Mouse (Mus musculus) adrenal gland, postnatal 0 days (tissue): ENCODE measurements around the gene Olfr1157. TPM values are rescaled to one million over a fixed set of nuclear protein-coding genes. Genes with fewer than 3 reads are reported as not detected.

Experiments
- polyA plus RNA-seq: library from polyadenylated mRNA; unstranded; fragments of >200 nt; fragmentation: Nextera tagmentation; extraction: Ambion mirVana; gene quantifications from 2 replicates; pipeline ENCODE4 v1.2.1, GENCODE M21; 2015

Gene Olfr1157
- polyA plus RNA-seq = not detected in 2 replicates

GRCm38 (mm10) chr2:87968199-87968598 is at the start of gene Olfr1157:
Gene Olfr1157, minus strand, starts transcription at chr2:87968299.

GRCm38 (mm10) chr2:88007515-88008318 is 39.6 kb upstream of the Olfr1157 start, which contains the start of gene Olfr1160:
Gene Olfr1160, minus strand, starts transcription at chr2:88008268.

GRCm38 (mm10) chr2:87989813-87990212 is 21.7 kb upstream of the Olfr1157 start, which contains the start of gene Olfr1158:
Gene Olfr1158, plus strand, starts transcription at chr2:87990113.

GRCm38 (mm10) chr2:87974563-87974962 is 6.5 kb upstream of the Olfr1157 start, which contains the start of gene Olfr74:
Gene Olfr74, minus strand, starts transcription at chr2:87974663.

GRCm38 (mm10) chr2:87953000-87953399 is 15.1 kb downstream of the Olfr1157 start, which contains the start of gene Olfr1156:
Gene Olfr1156, minus strand, starts transcription at chr2:87953100.

GRCm38 (mm10) chr2:87945037-87945436 is 23.1 kb downstream of the Olfr1157 start, which contains the start of gene Olfr1155:
Gene Olfr1155, minus strand, starts transcription at chr2:87945137.

Other genes starting within 250 kb of the Olfr1157 start
- gene Olfr1138, start 228.3 kb downstream of the Olfr1157 start, polyA plus RNA-seq = not detected in 2 replicates
- gene Olfr1140, start 224.5 kb downstream of the Olfr1157 start, polyA plus RNA-seq = not detected in 2 replicates
- gene Olfr1141, start 214.3 kb downstream of the Olfr1157 start, polyA plus RNA-seq = not detected in 2 replicates
- not detected in 2 replicates for gene Olfr152, start 188.8 kb downstream of the Olfr1157 start, polyA plus RNA-seq
- gene Olfr1143, start 167.7 kb downstream of the Olfr1157 start, polyA plus RNA-seq = not detected in 2 replicates
- gene Olfr1145, start 158.5 kb downstream of the Olfr1157 start, polyA plus RNA-seq = not detected in 2 replicates
- not detected in 2 replicates for gene Olfr1148, start 137.8 kb downstream of the Olfr1157 start, polyA plus RNA-seq
- not detected in 2 replicates for gene Olfr1150-ps1, start 124.3 kb downstream of the Olfr1157 start, polyA plus RNA-seq
- gene Olfr1151, start 112.4 kb downstream of the Olfr1157 start, polyA plus RNA-seq = not detected in 2 replicates
- gene Olfr1152, start 101.8 kb downstream of the Olfr1157 start, polyA plus RNA-seq = not detected in 2 replicates
- gene Olfr1153, start 73.3 kb downstream of the Olfr1157 start, polyA plus RNA-seq = not detected in 2 replicates
- not detected in 2 replicates for gene Olfr1154, start 63.1 kb downstream of the Olfr1157 start, polyA plus RNA-seq
- not detected in 2 replicates for gene Olfr1155, start 23.2 kb downstream of the Olfr1157 start, polyA plus RNA-seq
- not detected in 2 replicates for gene Olfr1156, start 15.2 kb downstream of the Olfr1157 start, polyA plus RNA-seq
- gene Olfr74, start 6.4 kb upstream of the Olfr1157 start, polyA plus RNA-seq = not detected in 2 replicates
- not detected in 2 replicates for gene Olfr1158, start 21.8 kb upstream of the Olfr1157 start, polyA plus RNA-seq
- not detected in 2 replicates for gene Olfr1160, start 40.0 kb upstream of the Olfr1157 start, polyA plus RNA-seq
- not detected in 2 replicates for gene Olfr1161, start 54.5 kb upstream of the Olfr1157 start, polyA plus RNA-seq
- 0.04 TPM in 1 of 2 replicates, not detected in the other for gene Olfr73, start 69.4 kb upstream of the Olfr1157 start, polyA plus RNA-seq
- not detected in 2 replicates for gene Olfr1162, start 82.8 kb upstream of the Olfr1157 start, polyA plus RNA-seq
- not detected in 2 replicates for gene Olfr1163, start 103.5 kb upstream of the Olfr1157 start, polyA plus RNA-seq
- not detected in 2 replicates for gene Olfr1164, start 125.7 kb upstream of the Olfr1157 start, polyA plus RNA-seq
- not detected in 2 replicates for gene Olfr1166, start 160.0 kb upstream of the Olfr1157 start, polyA plus RNA-seq
- gene Olfr1167, start 186.9 kb upstream of the Olfr1157 start, polyA plus RNA-seq = not detected in 2 replicates
- gene Olfr1168, start 213.6 kb upstream of the Olfr1157 start, polyA plus RNA-seq = not detected in 2 replicates